Mouse (Mus musculus) T-cell, adult 2 months (primary cell): ENCODE measurements around the gene Mctp1.
"Not testable (repeated sequence)": the region's sequence is repeated elsewhere in the genome, so short reads cannot be mapped to it uniquely, and the experiment has no call there.

ENCODE experiments used
- DNase-seq: peaks from one replicate; pipeline ENCODE4 v3.0.0; 2022; ENCODE audit warnings: low spot score

The Mctp1 gene

DNA sequence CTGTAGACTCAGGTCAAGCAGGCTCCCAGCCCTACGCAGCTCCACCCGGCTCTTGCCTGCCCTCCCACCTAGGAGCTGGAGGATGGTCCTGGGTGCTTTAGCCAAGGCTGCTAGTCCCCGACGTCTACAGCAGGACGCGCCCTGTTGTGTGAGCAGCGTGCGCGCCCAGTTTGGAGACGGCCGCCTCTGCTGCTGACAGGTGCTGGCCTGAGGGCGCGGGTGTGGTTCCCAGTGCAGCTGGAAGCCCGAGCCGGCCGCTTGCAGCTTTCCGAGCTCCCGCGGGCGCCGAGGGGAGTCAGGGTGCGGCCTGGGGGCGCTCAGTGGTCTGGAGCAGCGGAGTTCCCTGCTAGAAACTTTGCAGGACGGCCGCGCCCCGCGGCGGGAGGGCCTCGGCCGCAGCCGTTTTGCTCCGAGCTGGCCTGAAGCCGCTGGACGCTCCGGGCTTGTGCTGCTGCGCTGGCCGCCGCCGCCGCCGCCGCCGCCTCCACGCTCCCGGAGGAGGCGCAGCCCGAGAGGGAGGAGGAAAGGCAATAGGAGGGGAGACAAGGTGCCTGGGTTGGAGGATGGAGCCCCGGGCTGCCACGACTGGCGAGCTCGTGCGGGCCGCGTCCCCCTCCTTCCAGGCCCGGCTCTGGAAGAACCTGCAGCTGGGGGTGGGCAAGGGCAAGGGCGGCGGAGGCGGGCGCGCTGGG is at the start of gene Mctp1:
Gene Mctp1 (plus strand): TSS at position 564 of the 692 bp plus-strand sequence.
- no peak for DNase-seq

DNA sequence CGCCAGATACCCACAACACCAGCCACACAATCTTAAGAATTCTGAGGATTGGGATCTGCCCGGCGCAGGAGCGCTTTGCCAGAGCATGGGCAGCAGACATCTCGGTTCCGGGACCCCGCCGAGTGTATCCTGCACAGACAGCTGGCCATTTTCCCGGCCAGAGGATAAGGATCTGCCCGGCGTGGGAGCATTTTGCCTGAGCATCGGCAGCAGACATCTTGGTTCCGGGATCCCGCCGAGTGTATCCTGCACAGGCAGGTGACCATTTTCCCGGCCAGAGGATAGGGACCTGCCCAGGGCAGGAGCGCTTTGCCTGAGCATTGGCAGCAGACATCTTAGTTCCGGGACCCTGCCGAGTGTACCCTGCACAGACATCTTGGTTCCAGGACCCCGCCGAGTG is 38.4 kb upstream of the Mctp1 start:
- not testable (repeated sequence) for DNase-seq

DNA sequence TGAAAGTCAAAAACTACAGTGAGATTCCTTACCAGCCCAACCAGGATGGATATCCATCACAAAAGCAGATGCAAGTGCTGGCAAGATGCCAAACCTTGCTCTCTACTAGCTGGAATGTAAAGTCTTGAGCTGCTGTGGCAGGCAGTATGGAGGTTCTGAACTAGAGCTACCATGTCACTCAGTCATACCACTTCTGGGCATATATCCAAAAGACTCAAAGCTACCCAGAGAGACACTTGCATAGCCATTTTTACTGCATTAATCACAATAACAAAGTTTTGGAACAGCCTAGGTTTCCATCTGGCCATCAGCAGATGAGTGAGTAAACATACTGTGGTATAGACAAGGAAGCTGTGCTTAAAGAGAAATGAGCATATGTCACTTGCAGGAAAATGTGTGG is 25.6 kb upstream of the Mctp1 start:
- DNase-seq, result no peak

DNA sequence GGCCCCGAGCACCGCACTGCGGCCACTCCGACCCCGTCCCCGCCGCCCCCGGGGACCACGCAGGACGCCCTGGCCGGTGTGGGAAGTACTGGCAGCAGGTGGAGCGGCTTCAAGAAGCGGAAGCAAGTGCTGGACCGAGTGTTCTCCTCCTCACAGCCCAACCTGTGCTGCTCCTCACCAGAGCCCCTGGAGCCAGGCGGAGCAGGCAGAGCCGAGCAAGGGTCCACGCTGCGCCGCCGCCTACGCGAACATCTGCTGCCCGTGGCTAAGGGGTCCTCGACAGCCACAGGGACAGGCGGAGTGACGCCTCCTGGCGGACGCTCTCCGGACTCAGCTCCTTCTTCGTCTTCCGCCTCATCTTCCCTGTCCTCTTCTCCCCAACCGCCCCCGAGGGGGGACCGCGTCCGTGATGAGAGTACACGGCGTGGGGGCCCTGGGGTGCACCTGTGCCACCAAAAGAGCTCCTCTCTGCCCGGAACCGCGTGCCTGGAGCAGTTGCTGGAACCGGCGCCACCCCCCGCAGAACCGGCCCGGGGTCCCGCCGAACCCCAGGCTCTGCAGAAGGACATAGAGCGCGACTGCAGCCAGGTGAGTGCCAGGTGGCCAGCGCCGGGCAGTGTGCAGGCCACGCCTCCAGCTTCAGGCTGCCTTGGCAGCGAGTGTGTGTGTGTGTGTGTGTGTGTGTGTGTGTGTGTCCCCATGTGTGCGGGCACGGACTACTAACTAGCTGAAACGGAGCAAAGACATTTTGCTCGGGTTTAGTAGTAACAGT is 515 bp downstream of the Mctp1 start:
- no peak for DNase-seq

DNA sequence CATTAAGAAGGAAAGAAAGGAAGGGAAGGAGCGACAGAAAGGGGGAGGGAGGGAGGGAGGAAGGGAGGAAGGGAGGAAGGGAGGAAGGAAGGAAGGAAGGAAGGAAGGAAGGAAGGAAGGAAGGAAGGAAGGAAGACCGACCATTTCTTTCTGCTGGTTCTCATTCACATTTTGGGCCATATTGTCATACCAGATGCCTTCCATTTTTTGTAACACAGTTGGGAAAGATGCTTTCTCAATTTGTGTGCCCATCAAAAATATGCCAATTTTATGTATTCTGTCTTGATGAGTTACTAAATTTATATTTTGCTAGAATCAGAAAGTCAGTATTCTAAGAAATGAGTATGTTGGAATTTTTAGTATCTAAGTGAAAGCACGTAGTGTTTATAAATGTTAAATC is 4.3 kb downstream of the Mctp1 start:
- no peak for DNase-seq

DNA sequence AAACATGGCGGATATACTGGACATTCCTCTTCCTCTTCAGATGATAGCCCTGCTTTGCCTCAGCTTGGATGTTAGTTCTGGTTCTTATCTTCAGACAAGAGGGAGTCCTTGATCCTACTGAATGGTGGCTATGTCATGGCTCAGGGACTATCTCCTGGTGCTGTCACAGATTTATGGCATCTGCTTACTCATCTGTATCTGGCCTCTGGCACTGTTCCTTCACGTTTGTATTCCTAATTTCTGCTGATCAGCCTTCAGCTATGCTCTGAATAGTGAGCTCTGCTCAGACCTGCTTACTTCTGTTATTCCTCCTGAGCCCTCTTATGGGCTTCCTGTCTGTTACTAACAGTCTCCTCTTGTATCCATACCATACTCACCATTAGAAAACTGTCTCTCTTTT is 7.6 kb downstream of the Mctp1 start:
- DNase-seq, result no peak

DNA sequence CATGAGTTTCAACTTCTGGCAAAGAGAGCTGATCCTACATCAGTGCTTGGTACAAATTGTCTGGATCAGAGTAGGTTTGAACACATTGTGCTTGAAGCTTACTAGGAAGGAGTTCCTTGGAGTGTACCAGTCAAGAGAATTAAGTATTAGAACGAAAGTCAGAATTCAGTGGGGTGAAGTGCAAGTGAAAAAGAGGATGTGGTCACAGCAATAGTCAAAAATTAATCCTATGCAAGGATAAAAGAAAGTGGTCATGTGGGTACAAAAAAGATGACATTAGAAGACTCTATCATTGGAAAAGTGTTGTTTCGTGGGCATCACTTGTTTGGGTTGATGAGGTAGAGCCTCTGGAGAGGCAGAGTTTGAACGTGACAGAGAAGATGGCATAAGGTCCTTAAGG is 8.8 kb downstream of the Mctp1 start:
- DNase-seq, result no peak

DNA sequence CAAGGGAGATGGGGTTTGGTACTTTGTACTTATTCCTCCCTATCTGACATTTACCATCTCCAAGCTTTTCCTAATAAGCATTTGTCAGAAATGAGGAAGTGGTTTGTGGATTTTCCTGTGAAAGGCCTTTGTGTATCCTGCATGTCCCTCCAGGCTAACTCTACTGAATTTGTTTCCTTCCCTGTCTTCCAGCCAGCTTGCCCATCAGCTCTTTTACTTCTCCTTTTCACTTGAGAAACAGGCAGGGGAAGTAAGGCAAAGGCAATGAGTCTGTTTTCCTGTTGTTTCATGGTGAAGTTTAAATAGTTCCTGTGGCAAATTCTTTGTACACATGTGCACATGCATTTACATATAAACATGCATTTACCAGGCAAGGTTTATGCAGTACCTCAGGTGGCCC is 11.6 kb downstream of the Mctp1 start:
- DNase-seq, result no peak

DNA sequence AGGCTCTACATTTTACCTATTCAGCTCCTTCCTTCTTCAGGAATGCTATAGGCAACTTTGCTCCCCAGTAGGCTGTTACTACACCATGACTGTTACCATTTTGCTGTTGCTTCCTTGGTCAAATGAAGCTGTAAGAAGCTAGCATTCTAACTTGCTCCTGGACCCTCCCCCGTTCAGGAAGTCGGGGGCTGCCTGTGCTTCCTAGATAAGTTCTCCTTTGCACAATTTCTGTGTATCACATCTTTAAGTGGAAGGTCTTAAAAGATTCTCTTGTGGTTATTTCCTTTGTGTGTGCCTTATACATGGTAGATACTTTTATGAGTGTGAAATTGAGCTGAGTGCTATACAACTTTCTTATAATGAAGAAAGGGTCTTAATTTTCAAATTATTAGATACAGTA is 25.0 kb downstream of the Mctp1 start:
- no peak for DNase-seq

DNA sequence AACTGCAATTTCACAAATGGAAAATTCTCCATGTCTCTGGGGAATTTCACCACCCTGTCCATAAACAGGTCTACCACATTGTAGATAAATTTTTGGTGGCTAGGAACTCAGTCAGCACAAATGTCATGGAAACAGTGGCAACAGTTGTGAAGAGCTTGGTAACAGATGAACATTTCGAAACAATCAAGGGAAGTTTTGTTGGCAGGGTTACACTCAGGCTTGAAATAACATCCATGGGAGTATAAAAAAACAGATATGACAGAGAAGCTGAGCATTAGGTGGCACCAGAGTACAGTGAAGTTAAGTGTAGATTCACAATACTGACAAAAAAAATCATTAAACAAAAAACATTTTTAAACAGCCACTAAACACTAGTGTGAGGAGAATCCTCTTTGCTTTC is 26.3 kb downstream of the Mctp1 start:
- DNase-seq, result no peak

DNA sequence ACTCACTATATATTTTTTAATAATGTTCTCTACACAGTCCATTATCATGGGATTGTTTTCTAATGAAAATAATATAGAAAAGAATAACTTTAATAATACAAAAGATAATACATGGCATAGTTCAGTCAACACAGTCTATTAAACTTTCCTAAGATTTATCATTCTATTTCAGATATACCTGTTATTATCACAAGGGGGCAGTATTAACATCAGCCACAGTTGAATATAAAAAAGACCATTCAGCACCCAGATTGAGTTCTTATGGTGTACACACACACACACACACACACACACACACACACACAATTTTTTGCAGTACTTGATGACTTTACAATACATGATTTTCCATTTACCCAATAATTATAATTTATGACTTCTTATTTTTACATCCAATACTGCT is 31.0 kb downstream of the Mctp1 start:
- DNase-seq, result no peak

DNA sequence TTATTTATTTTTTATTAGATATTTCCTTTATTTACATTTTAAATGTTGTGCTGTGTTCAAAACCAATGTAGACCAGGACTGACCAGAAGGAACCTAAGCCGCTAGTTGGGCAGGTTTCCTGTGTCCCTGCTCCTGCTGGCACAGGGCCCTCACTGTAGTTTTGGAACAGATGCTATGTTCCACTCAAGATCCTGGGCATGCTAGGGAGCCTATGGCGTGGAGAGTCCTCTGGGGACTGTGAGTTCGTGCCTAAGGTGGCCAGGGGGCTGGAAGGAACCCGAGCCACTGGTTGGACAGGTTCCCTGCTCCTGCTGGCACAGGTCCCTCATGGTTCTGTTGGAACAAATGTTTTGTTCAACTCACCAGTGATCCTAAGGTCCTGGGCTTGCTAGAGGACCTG is 35.8 kb downstream of the Mctp1 start:
- DNase-seq, result no peak

DNA sequence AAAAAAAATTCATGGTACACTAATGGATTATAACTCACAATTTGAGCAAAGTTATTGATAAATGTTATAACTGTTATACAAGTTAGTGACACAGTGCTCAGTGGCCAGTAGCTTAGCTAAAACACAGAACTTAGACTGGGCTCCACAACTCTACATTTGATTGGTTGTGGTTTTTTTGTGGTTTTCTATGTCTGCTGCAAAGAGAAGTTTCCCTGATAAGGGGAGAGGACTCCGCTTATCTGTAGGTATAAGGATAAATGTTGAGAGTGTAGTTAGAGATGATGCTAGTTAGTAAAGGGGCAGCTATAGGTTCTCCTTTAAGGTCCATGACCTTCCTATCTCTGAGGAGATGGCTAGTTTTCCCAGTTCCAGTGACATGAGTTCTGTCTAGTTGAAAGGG is 36.7 kb downstream of the Mctp1 start:
- DNase-seq, result no peak

DNA sequence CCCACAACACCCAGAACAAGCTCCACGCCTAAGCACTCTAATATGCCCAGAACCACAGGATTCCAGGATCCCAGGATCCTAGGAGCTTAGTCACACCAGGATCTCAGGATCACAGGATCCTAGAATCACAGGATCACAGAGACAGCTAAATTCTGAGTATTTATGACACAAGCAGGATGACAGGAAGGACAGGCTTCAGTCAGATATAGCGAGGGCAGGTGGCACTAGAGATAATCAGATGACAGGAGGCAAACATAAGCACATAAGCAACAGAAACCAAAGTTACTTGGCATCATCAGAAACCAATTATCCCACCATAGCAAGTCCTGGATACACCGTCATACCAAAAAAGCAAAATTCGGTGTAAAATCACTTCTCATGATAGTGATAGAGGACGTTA is 37.8 kb downstream of the Mctp1 start:
- no peak for DNase-seq

DNA sequence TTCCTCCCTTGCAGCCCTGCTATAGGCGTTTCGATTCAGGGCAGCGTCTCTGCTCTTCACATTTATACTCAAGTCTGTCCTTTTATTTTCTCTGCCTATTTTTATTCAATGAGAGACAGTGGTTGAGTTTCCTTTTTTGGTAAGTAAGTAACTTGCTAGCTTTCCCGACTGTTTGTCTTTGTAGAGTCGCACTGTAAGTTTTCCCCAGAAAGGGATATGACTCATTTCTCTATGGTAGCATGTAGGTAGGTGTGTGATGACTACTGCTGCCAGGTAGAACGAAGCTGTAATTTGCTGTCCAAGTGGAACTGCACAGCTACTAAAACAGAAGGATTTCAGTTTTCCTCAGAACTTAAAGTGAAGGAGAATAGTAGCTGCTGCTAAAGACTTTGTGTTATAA is 45.1 kb downstream of the Mctp1 start:
- DNase-seq, result no peak

DNA sequence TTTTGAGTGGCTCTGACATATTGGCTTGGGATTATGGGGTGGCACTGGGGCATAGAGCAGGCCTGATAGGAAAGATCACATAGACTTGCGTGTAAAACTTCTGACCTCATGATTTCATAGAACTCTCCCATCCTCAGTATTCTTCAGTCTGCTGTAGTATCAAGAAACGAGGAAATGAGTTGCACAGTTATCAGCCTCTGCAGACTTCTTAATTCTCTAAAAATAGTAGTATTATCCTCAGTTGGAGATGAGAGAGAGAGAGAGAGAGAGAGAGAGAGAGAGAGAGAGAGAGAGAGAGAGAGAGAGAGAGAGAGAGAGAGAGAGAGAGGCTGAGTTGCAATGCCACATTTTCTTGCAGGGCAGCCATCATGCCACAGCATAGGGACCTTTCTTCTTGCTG is 45.6 kb downstream of the Mctp1 start:
- DNase-seq, result no peak

DNA sequence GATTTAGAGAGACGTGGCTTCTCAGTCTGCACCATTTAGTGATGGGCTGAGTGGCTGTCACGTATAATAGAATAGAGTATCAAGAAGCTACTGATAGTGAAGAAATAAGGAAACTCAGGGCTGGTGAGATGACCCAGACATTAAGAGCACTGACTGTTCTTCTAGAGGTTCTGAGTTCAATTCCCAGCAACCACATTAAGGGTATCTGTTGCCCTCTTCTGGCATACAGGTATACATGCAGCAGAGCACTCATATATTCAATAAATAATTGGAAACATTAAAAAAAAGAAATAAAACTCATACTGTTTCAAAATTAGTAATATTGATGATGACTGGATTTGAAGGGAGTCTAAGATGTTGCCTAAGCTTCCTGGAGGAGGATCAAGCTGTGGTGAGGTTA is 47.6 kb downstream of the Mctp1 start:
- DNase-seq, result no peak

DNA sequence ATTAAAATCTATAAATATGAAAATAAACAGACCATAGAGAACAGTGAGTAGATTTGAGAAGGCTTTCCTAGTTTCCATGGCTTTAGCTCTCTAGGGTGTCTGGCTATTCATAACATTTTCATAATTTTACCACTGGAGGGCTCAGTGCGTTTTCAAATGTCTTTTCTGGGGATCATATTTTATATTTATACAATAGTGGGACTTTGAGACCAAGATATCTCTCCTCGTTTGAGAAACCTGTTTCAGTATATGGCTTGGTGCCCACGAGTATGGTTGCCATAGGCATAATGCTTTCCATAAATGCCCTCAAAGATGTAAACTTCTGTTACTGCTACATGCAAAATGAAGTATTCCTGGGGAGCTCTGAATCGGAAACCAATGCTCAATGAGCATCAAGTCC is 49.1 kb downstream of the Mctp1 start:
- DNase-seq, result no peak

DNA sequence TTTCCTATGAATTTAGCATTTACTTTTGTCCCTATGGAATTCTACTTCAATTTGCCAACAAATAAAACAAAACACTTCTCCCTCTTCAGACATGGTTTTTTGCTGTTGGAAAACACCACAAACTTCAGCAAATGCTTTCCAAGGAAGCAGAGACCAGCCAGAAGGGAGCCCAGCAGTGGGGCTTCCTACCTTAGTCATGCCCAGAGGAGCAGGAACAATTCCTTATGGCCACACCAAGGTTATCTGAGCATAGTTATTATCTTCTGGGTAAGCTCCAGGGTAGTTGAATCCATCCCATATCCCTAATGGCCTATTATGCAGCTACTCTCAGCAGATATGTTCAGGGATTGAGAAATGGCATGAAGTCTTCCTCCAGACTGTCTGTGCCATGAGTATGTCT is 52.1 kb downstream of the Mctp1 start:
- no peak for DNase-seq

DNA sequence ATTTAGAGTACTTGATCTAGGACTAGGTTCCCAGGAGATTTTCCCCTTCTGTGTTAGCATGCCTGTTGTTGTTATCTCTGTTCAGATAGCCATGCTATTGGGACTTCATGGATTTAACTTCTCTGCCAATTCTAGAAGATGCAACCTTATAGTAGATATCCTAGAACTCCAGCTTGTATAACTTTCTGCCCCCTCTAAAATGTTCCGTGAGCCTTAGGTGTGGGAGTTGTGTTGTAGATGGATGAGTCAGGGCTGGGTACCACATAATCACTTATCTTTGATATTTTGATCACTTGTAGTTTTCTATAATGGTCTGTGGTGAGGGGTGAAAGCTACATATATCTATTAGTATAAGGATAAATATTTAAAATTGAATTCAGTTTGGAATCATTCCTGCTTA is 54.4 kb downstream of the Mctp1 start:
- DNase-seq, result no peak

DNA sequence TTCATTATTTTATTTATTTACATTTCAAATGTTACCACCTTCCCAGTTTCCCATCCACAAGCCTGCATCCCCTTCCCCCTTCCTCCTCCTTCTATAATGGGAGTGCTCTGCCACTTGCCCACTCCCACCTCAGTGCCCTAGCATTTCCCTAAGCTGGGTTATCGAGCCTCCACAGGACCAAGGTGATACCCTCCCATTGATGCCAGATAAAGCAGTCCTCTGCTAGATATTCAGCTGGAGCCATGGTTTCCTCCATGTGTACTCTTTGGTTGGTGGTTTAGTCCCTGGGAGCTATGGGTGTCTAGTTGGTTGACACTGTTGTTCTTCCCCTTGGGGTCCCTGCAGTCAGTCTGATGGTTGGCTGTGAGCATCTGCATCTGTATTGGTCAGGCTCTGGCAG is 61.7 kb downstream of the Mctp1 start:
- no peak for DNase-seq

DNA sequence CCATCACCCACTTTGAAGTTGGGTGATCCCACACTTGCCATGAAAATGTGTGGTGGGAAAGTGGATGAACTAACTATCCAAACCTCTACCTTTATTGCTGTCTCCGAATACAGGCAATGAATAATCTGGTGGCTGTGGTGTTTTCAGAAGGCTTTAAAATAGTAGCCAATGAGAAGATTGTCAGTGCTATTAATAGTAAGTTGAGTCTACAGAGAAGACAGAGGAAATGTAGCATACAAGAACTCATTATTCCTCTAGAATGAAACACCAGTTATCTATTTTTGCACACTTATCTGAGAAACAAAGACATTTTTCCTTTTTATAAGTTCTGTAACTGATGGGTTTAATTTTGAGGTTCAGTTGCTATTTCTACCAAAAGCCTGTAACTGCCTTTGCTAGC is 63.2 kb downstream of the Mctp1 start:
- no peak for DNase-seq

DNA sequence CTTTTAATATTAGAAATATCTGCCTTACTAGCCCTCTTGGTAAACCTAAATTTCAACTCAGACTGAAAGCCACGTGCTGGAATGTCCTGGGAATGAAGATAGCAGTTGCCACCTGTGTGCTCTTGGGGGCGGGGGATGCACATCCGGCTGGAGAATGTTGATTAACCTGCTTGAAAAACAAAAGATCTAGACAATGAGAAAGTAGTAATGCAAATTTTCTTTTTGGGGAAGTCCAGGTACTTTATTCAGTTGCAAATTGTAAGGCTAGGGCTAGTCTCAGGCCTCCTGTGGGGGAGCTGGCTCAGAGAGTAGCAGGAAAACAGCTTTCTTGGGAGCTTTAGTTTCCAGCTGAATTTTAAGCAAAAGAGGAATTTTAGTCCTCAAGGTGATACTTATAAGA is 67.2 kb downstream of the Mctp1 start:
- not testable (repeated sequence) for DNase-seq

DNA sequence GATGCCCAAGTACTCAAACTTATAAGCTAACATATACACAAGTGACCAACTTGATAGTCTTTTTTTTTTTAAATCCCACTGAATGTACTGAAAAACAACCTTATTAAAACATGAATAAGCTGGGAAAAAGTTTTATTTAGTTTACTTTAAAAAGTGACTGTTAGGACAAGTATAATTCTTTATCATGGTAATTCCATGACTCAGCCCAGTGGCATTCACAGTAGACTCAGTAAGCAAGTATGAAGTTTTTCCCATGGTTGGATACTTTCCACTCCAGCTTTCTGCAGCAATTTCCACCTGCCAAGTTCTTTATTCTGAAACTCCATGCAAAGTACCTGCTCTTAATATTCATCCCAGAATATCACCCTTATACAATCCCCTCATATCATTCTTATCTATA is 97.3 kb downstream of the Mctp1 start:
- no peak for DNase-seq
